Mouse (Mus musculus) ES-CJ7 (cell line): Measurements from ENCODE around the gene Postn.
A peak's percentile ranks its signal among the peaks of the same experiment; 100 is the strongest.

Source experiments
- DNase-seq: peaks from one replicate; pipeline ENCODE4 v3.0.0; 2011; ENCODE audit warnings: low read depth, low spot score

Postn gene

GRCm38 (mm10) chr3:54360897-54361296 lies at the start of gene Postn:
Gene Postn, plus strand, starts transcription at chr3:54361109.
- no peak for DNase-seq

- no peak for DNase-seq
Measured at GRCm38 (mm10) chr3:54314055-54314454, 46.9 kb upstream of the Postn start.

GRCm38 (mm10) chr3:54352891-54353652 lies 7.8 kb upstream of the Postn start:
- peak; percentile 34 for DNase-seq

- peak; percentile 3 for DNase-seq
Measured at GRCm38 (mm10) chr3:54357561-54357960, 3.3 kb upstream of the Postn start.

- DNase-seq = no peak
Measured at GRCm38 (mm10) chr3:54358463-54359189, 2.3 kb upstream of the Postn start.

DNA sequence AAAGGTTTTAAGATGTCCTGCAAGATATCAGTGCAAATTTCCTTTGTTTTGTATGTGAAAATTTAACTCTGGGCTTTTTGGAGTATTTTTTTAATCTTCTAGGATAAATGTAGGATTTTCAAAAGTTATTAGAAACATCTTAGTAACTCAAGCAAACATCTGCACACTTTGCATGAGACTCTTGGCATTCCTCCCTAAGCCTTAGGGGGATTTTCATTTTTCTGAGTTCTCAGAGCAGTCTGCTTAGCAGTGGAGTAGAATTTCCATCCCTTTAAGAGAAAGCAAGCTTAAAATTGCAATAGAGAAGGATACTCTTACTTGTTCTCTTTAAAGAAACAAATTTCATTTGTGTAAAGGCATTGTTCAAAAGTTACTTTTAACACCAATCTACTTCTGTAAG lies 747 bp downstream of the Postn start:
- no peak for DNase-seq

DNA sequence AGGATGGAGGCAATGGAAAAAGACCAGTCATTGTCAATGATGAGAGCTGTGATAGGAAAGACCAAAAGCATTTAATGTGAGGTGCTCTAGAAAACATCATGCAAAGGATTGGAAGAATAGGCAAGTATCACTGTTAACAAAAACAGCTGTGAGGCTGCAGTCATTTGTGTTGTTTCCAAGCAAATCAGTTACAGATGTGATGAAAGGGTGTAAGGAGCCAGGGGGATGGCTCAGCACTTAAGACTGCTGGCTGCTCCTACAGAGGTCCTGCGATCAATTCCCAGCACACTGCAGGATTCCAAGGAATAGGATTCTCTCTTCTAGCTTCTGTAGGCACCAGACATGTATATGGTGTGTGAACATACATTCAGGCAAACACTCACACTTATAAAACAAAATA lies 10.1 kb downstream of the Postn start:
- DNase-seq = no peak

GRCm38 (mm10) chr3:54372625-54373024 lies 11.7 kb downstream of the Postn start:
- DNase-seq = no peak

DNA sequence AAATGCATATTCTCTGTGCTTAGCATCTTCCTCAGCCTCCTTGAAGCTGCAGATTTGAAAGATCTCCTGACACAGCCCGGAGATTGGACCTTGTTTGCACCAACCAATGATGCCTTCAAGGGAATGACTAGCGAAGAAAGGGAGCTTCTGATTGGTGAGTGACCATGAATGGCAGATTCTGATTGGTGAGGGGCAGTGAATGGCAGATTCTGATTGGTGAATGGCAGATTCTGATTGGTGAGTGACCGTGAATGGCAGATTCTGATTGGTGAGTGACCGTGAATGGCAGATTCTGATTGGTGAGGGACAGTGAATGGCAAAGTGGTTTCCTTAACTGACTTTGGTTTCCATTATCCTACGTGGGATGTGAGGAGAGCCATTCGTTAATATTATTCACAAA lies 15.1 kb downstream of the Postn start:
- no peak for DNase-seq

DNA sequence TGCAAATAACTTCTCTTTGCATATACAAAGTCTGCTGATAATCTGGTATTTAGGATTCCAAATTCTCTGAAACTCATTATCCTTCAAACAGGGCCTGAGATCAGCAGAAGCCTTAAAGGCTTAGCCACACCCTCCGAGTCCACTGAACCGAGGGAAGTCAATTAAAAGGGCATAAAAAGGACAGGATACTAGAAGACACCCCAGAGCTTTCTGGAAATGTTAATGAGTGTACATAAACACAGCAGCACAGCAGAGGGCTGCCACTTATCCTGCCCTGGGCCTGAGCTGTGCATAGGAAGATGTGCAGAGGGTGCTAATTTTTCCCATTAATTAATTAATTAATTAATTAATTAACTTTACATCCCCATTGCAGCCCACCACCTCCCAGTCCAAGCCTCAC lies 16.7 kb downstream of the Postn start:
- DNase-seq = no peak

- DNase-seq = no peak
Measured at GRCm38 (mm10) chr3:54378135-54378534, 17.2 kb downstream of the Postn start.

DNA sequence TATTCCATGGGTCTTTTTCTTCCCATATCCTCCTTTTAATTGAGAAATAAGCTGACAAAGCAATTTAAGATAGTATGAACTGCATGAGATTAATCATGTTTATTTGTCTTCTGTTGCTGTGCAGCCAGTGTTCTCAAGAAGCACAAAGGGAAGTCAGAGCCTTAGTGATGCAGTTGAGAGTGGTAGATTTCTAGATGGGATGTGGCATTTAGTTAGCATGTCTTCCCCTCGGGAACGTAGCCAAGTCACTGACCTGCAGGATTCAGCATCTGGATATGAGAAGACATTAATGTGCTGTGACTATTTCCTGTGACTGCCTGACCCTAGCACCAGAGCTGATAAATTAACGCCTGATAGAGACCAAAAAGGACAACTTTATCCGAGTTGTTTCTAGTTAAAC lies 19.1 kb downstream of the Postn start:
- DNase-seq = no peak

DNA sequence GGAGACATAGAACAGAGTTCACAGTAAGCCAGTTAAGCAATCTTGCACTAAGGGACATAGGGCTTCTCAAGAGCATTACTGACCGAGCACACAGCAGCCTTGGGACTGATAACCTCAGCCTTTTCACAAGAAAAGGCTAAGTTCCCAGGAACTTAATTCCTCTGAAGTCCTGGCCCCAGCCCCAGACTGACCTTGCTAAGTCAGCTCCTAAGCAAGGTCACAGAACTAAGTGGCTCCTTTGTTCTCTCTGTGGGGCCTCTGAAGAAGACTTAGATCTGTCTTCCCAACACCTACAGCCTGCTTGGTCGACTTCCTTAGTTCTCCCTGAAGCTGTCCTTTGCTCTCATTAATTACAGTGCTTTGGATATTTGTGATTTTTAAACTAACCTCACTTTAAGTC lies 38.4 kb downstream of the Postn start:
- DNase-seq = peak; percentile 43

GRCm38 (mm10) chr3:54399911-54400310 lies 39.0 kb downstream of the Postn start:
- no peak for DNase-seq

- no peak for DNase-seq
Measured at GRCm38 (mm10) chr3:54400617-54401016, 39.7 kb downstream of the Postn start.

- no peak for DNase-seq
Measured at GRCm38 (mm10) chr3:54401706-54402105, 40.8 kb downstream of the Postn start.

DNA sequence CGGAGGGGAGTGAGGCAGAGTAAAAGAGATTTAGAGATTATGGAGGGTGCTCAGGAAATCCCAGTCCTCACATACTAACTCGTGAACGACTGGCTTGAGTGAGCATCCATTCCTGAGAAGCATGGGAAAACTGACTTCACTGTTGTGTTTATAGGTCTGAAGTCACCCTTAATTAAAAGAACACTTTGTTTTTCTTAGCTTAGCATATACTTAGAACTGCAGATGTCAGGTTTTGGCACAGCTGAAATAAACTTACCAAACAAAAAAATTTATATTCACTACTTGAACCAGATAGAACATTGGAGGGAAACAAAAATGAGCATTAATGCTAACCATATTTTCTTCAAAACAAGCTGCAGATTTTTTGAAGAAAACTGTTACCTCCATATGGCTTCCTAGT lies 42.9 kb downstream of the Postn start:
- DNase-seq = no peak

DNA sequence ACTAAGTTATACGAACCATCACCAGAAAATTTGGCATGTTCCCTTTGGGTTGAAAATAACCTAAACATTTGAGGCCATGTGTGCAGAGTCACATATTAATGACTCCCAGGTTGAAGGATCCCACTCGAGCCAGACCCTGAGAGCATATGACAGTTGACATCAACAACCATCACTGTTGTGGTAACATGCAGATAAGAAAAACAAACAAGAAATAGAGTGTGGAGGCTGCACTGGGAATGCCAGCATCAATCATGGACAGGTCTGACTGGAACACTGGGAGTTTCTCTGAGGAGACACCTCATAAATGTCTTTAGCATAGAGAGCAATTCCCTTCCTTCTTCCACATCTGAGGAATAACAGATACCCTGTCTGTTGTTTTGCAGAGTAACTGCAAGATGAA lies 45.7 kb downstream of the Postn start:
- DNase-seq = no peak

GRCm38 (mm10) chr3:54411052-54411451 lies 50.1 kb downstream of the Postn start:
- no peak for DNase-seq

DNA sequence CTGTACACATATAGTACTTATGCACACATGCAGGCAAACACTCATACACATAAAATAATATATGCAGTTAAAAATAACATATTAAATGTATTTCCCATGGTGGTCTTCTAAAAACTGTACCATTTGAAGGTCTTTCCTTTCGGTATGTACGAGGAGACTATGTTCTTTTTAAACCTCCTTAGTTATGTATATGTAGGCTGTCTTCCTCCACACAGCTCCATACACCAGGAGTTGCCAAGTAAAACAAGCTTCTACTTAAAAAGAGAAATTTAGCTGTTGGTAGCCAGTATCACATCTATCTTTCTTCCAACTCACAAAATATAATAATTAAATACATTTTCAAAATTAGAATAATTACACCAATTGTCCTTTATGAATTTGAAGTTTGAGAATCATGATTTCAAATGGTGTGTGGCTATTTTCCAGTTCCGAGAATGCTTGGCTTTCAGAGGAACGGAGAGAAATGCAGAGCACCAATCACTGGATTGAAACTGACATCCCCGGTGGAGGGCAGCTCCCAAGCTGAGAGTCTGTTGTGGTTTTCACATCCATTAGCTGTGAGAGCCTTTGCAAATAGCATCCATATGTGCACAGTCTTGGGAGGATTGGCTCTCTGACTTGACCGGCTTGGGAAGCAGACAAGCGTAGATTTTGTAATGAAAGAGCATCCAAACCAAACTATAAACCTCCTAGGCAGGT lies 52.1 kb downstream of the Postn start:
- DNase-seq = no peak

DNA sequence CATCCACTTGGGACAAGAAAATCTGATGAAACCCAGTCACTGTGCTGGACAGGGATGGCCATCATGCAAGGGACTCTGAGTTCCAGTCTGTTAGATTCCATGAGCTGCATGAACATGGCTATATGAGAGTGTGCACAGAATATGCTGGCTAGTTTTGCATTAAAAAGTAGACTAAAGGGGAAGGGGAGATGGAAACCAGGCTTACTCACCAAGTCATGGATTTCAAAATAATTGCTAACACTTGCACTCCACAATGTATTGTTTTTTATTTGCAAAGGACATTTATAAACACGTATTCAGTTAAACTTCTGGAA lies 52.6 kb downstream of the Postn start:
- no peak for DNase-seq

DNA sequence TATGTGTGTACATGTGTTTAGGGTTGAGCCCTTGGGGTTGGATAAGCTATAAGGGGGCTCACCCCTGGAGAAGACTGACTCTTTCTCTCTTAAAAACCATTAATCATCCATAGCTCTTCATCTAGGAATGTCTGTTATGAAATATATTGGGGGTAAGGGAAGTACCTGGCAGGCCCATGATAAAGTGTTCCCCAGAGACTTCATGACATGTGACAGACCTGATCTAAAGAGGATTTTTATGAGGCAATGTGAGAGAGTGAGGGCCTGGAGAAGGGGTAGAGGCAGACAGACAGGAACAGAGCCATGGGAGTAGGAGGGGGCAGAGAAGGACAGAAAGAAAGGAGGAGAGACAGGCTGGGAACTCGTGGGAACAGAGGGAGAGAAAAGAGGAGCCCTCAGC lies 53.5 kb downstream of the Postn start:
- DNase-seq = no peak
